Mouse (Mus musculus) induced T-regulatory cell, adult 2 months (primary cell): ENCODE results near the gene Tfpt.
"Not testable (repeated sequence)": the region's sequence is repeated elsewhere in the genome, so short reads cannot be mapped to it uniquely, and the experiment has no call there.

ENCODE experiments used
- DNase-seq: peaks from one replicate; pipeline ENCODE4 v3.0.0-alpha.2; 2012; ENCODE audit warnings: low read depth

Gene Tfpt

GRCm38 (mm10) chr7:3576354-3577124, 53.2 kb downstream of the Tfpt start:
- no peak for DNase-seq

GRCm38 (mm10) chr7:3574216-3574615, 55.5 kb downstream of the Tfpt start:
- no peak for DNase-seq

GRCm38 (mm10) chr7:3571847-3572246, 57.9 kb downstream of the Tfpt start:
- DNase-seq = no peak

- not testable (repeated sequence) for DNase-seq
Observed at GRCm38 (mm10) chr7:3570580-3570979, 59.1 kb downstream of the Tfpt start.
